Mouse (Mus musculus) hindbrain, embryonic 13.5 days (tissue): Measurements from ENCODE around the gene Klf7. TPM values are rescaled to one million over a fixed set of nuclear protein-coding genes. Genes with fewer than 3 reads are reported as not detected.

ENCODE experiments used
- ATAC-seq: fragments of 200-750 bp; cut with Nextera tagmentation; 2 replicates; pipeline ENCODE4 v1.8.0; 2017; ENCODE audit warnings: moderate TSS enrichment; ENCODE audit not compliant: low FRiP score
- H3K27ac ChIP-seq: fragments of 300-500 bp; sonication (generic); 2 replicates; pipeline ENCODE4 v1.5.1; 2015; ENCODE audit warnings: inconsistent platforms, mild to moderate bottlenecking, moderate library complexity
- H3K27me3 ChIP-seq: fragments of 300-500 bp; sonication (generic); 2 replicates; pipeline ENCODE4 v1.6.1; 2015; ENCODE audit warnings: mild to moderate bottlenecking, inconsistent platforms
- H3K36me3 ChIP-seq: fragments of 300-500 bp; sonication (generic); 2 replicates; pipeline ENCODE4 v1.6.1; 2015; ENCODE audit warnings: mild to moderate bottlenecking, inconsistent platforms
- H3K4me1 ChIP-seq: fragments of 300-500 bp; sonication (generic); replicated peaks from 2 replicates; pipeline ENCODE4 v1.6.1; 2015; ENCODE audit warnings: inconsistent platforms
- H3K4me2 ChIP-seq: fragments of 300-500 bp; sonication (generic); 2 replicates; pipeline ENCODE4 v1.6.1; 2015; ENCODE audit warnings: inconsistent platforms, mild to moderate bottlenecking, moderate library complexity
- H3K4me3 ChIP-seq: fragments of 300-500 bp; sonication (generic); 2 replicates; pipeline ENCODE4 v1.5.1; 2015; ENCODE audit warnings: mild to moderate bottlenecking, inconsistent platforms
- H3K9ac ChIP-seq: fragments of 300-500 bp; sonication (generic); 2 replicates; pipeline ENCODE4 v1.6.1; 2015; ENCODE audit warnings: mild to moderate bottlenecking, inconsistent platforms
- H3K9me3 ChIP-seq: fragments of 300-500 bp; sonication (generic); 2 replicates; pipeline ENCODE4 v1.6.1; 2016; ENCODE audit warnings: inconsistent platforms
- WGBS: fragments of 180-500 bp; shearing (Covaris S2); methylation state at CpG from one replicate; pipeline ENCODE4 v1.1.7; 2015; 5-methylcytosine and 5-hydroxymethylcytosine counted together
- polyA plus RNA-seq: library from polyadenylated mRNA; unstranded; fragments of >200 nt; fragmentation: Nextera tagmentation; extraction: Ambion mirVana; gene quantifications from 2 replicates; pipeline ENCODE4 v1.2.1, GENCODE M21; 2015

Gene Klf7
- polyA plus RNA-seq, 1 experiment from 2014 or later = 93.3 TPM

- 53% methylated on average over 15 of the region's 15 CpGs for WGBS
Observed at GRCm38 (mm10) chr1:64035087-64035791, 86.8 kb downstream of the Klf7 start.

GRCm38 (mm10) chr1:64032502-64033231 lies 89.4 kb downstream of the Klf7 start:
- no peak overlapping the region for H3K4me3 ChIP-seq
- no peaks in the 10 kb centered on the region for H3K27me3 ChIP-seq
- no peak overlapping the region for H3K27ac ChIP-seq
- ATAC-seq = no peak
- H3K4me2 ChIP-seq = no peak overlapping the region
- WGBS = 84% methylated on average over 9 of the region's 9 CpGs
- H3K9ac ChIP-seq = no peak overlapping the region
- H3K9me3 ChIP-seq = no peaks in the 10 kb centered on the region
- peaks cover 34% of the 10 kb centered on the region for H3K4me1 ChIP-seq
- peaks cover 22% of the 10 kb centered on the region for H3K36me3 ChIP-seq

More at GRCm38 (mm10) chr1:64035087-64035791, 86.8 kb downstream of the Klf7 start:
- ATAC-seq = no peak
- H3K4me3 ChIP-seq = no peak overlapping the region
- no peak overlapping the region for H3K9ac ChIP-seq
- peak overlapping the region; percentile 50; the same call in 1 of the 2 replicates for H3K27ac ChIP-seq
- no peak overlapping the region for H3K4me2 ChIP-seq
- H3K9me3 ChIP-seq = no peaks in the 10 kb centered on the region
- H3K36me3 ChIP-seq = peaks cover 30% of the 10 kb centered on the region
- H3K27me3 ChIP-seq = no peaks in the 10 kb centered on the region
- peaks cover 57% of the 10 kb centered on the region for H3K4me1 ChIP-seq

- 95% methylated on average over 3 of the region's 3 CpGs for WGBS
- no peak for ATAC-seq
- H3K4me2 ChIP-seq = no peak overlapping the region
Observed at GRCm38 (mm10) chr1:64021986-64022385, 100.1 kb downstream of the Klf7 start.

GRCm38 (mm10) chr1:64020672-64021635 lies 101.1 kb downstream of the Klf7 start:
- H3K4me3 ChIP-seq = no peak overlapping the region
- peak overlapping the region; percentile 70 for H3K27ac ChIP-seq
- H3K9me3 ChIP-seq = no peaks in the 10 kb centered on the region
- WGBS = 38% methylated on average over 18 of the region's 19 CpGs
- H3K4me2 ChIP-seq = peak overlapping the region; percentile 25
- H3K36me3 ChIP-seq = no peaks in the 10 kb centered on the region
- ATAC-seq = peak; percentile 75
- peaks cover 20% of the 10 kb centered on the region for H3K4me1 ChIP-seq
- H3K9ac ChIP-seq = no peak overlapping the region
- no peaks in the 10 kb centered on the region for H3K27me3 ChIP-seq

More at GRCm38 (mm10) chr1:64021986-64022385, 100.1 kb downstream of the Klf7 start:
- no peaks in the 10 kb centered on the region for H3K36me3 ChIP-seq
- H3K9ac ChIP-seq = no peak overlapping the region
- H3K27me3 ChIP-seq = no peaks in the 10 kb centered on the region
- H3K4me1 ChIP-seq = peaks cover 20% of the 10 kb centered on the region
- no peak overlapping the region for H3K27ac ChIP-seq
- H3K4me3 ChIP-seq = no peak overlapping the region
- H3K9me3 ChIP-seq = no peaks in the 10 kb centered on the region

GRCm38 (mm10) chr1:64019127-64019635 lies 102.9 kb downstream of the Klf7 start:
- ATAC-seq = no peak
- no peaks in the 10 kb centered on the region for H3K9me3 ChIP-seq
- H3K4me2 ChIP-seq = no peak overlapping the region
- no peak overlapping the region for H3K27ac ChIP-seq
- no peaks in the 10 kb centered on the region for H3K27me3 ChIP-seq
- 75% methylated on average over 6 of the region's 6 CpGs for WGBS
- H3K4me1 ChIP-seq = peaks cover 20% of the 10 kb centered on the region
- H3K36me3 ChIP-seq = no peaks in the 10 kb centered on the region
- H3K4me3 ChIP-seq = no peak overlapping the region
- H3K9ac ChIP-seq = no peak overlapping the region

- ATAC-seq = no peak
- Histone ChIP-seq H3K36me3 (no peaks in the 10 kb centered on the region), H3K9me3 (no peaks in the 10 kb centered on the region), H3K9ac (no peak overlapping the region), H3K27me3 (no peaks in the 10 kb centered on the region), H3K4me3 (no peak overlapping the region), H3K27ac (0 out of 2 replicates have a peak overlapping the region, but pooled peaks have one; percentile 8), H3K4me1 (peaks cover 20% of the 10 kb centered on the region), H3K4me2 (no peak overlapping the region)
- WGBS = 58% methylated on average over 16 of the region's 16 CpGs
Observed at GRCm38 (mm10) chr1:64018466-64019077, 103.5 kb downstream of the Klf7 start.

- no peaks in the 10 kb centered on the region for H3K27me3 ChIP-seq
- WGBS = 91% methylated on average over 1 of the region's 1 CpGs
- ATAC-seq = no peak
Observed at GRCm38 (mm10) chr1:64014091-64014490, 108.0 kb downstream of the Klf7 start.

GRCm38 (mm10) chr1:64008994-64009393 lies 113.1 kb downstream of the Klf7 start:
- H3K4me1 ChIP-seq = peaks cover 11% of the 10 kb centered on the region
- H3K4me3 ChIP-seq = no peak overlapping the region
- H3K9ac ChIP-seq = no peak overlapping the region
- no peaks in the 10 kb centered on the region for H3K27me3 ChIP-seq
- H3K27ac ChIP-seq = no peak overlapping the region
- 28% methylated on average over 2 of the region's 2 CpGs for WGBS
- H3K9me3 ChIP-seq = no peaks in the 10 kb centered on the region
- no peak for ATAC-seq
- no peak overlapping the region for H3K4me2 ChIP-seq
- no peaks in the 10 kb centered on the region for H3K36me3 ChIP-seq

More at GRCm38 (mm10) chr1:64014091-64014490, 108.0 kb downstream of the Klf7 start:
- no peaks in the 10 kb centered on the region for H3K36me3 ChIP-seq
- H3K4me1 ChIP-seq = peaks cover 12% of the 10 kb centered on the region; the same call in 1 of the 2 replicates
- no peak overlapping the region for H3K9ac ChIP-seq
- H3K4me3 ChIP-seq = no peak overlapping the region
- no peak overlapping the region for H3K4me2 ChIP-seq
- no peak overlapping the region for H3K27ac ChIP-seq
- H3K9me3 ChIP-seq = no peaks in the 10 kb centered on the region

- ATAC-seq = no peak
- peaks cover 19% of the 10 kb centered on the region for H3K4me1 ChIP-seq
- no peak overlapping the region for H3K9ac ChIP-seq
- no peak overlapping the region for H3K4me3 ChIP-seq
- no peak overlapping the region for H3K4me2 ChIP-seq
- no peaks in the 10 kb centered on the region for H3K27me3 ChIP-seq
- H3K9me3 ChIP-seq = no peaks in the 10 kb centered on the region
- no peaks in the 10 kb centered on the region for H3K36me3 ChIP-seq
- no peak overlapping the region for H3K27ac ChIP-seq
Observed at GRCm38 (mm10) chr1:64008031-64008430, 114.1 kb downstream of the Klf7 start.

- Histone ChIP-seq H3K9ac (no peak overlapping the region), H3K4me1 (peaks cover 19% of the 10 kb centered on the region), H3K36me3 (no peaks in the 10 kb centered on the region), H3K4me3 (no peak overlapping the region), H3K27ac (no peak overlapping the region), H3K4me2 (no peak overlapping the region), H3K9me3 (no peaks in the 10 kb centered on the region), H3K27me3 (no peaks in the 10 kb centered on the region)
- 97% methylated on average over 2 of the region's 2 CpGs for WGBS
- no peak for ATAC-seq
Observed at GRCm38 (mm10) chr1:64005194-64005593, 116.9 kb downstream of the Klf7 start.

GRCm38 (mm10) chr1:64003525-64004291 lies 118.4 kb downstream of the Klf7 start:
- 28% methylated on average over 9 of the region's 9 CpGs for WGBS
- Histone ChIP-seq H3K9ac (no peak overlapping the region), H3K27me3 (no peaks in the 10 kb centered on the region), H3K27ac (0 out of 2 replicates have a peak overlapping the region, but pooled peaks have one; percentile 44), H3K9me3 (no peaks in the 10 kb centered on the region), H3K4me3 (no peak overlapping the region), H3K4me2 (no peak overlapping the region), H3K36me3 (no peaks in the 10 kb centered on the region), H3K4me1 (peaks cover 15% of the 10 kb centered on the region)
- no peak for ATAC-seq
